Mouse (Mus musculus) B cell, adult 2 months (primary cell): ENCODE data around the gene Ube2j1.
A peak's percentile ranks its signal among the peaks of the same experiment; 100 is the strongest.

Experiments
- DNase-seq, 2 experiments: peaks; one replicate each; pipeline ENCODE4 v3.0.0; 2022

Ube2j1 gene

GRCm38 (mm10) chr4:33072526-33073161 is 41.4 kb downstream of the Ube2j1 start:
- DNase-seq = peak; percentile 76 to 78

GRCm38 (mm10) chr4:33074406-33074805 is 43.2 kb downstream of the Ube2j1 start:
- no peak for DNase-seq

DNA sequence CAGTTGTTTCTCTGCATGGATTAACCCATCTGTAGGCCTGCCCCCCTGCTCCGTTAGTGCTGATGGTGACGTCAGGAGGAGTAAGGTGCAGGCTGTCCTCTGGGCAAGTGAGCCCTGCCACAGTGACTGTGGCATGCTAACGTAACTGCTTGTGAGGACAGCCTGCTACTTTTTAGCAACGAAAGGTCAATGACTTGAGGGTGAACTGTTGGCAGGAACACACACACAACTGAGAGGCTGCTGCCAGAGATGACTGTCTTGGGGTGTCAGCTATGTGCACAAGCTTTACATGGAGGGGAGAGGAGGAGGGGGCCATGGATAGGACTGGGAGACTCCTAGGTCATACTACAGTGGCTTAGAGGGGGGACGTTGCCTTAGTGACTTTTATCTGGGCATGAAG is 43.6 kb downstream of the Ube2j1 start:
- no peak for DNase-seq

- DNase-seq = no peak
These were observed 44.7 kb downstream of the Ube2j1 start for GRCm38 (mm10) chr4:33075776-33076524.

GRCm38 (mm10) chr4:33077161-33077560 is 45.9 kb downstream of the Ube2j1 start:
- no peak for DNase-seq

DNA sequence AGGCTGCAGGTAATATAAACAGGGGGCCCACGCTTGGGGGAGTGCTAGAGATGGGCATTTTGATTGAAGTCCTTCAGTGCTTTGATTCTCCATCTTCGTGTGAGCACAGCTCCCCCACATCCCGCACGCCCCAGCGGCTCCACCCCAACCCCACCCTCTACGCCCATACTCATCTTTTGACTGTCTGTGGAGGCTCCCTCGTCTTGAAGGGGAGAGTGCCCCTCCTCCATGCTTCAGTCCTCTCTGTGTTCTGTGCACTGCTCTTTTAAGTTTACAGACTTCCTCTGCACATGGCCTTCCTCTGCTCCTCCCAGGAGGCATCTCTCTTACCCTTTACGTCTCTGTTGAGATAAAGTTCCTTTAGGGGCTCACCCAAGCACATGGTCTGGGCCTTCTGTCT is 46.5 kb downstream of the Ube2j1 start:
- no peak for DNase-seq

GRCm38 (mm10) chr4:33078492-33078891 is 47.3 kb downstream of the Ube2j1 start:
- DNase-seq = no peak

- DNase-seq = peak; percentile 32 to 37
These were observed 68.0 kb downstream of the Ube2j1 start for GRCm38 (mm10) chr4:33099118-33099694.
